Mouse (Mus musculus) thymus, adult 2 months (tissue): ENCODE results near the gene Chrm3.

ENCODE experiments used
- CTCF ChIP-seq: fragments of 200-500 bp; IDR thresholded peaks from 2 replicates; pipeline ENCODE4 v1.5.1; 2012; ENCODE audit warnings: mild to moderate bottlenecking, control low read depth, low read length, moderate library complexity, borderline replicate concordance; ENCODE audit not compliant: control insufficient read depth, poor library complexity, insufficient read depth; ENCODE audit errors: extremely low read depth
- POLR2A ChIP-seq: fragments of 200-500 bp; IDR thresholded peaks from 2 replicates; pipeline ENCODE4 v1.6.1; 2012; ENCODE audit warnings: mild to moderate bottlenecking, low read length, control low read depth, moderate library complexity; ENCODE audit not compliant: control insufficient read depth, poor library complexity, insufficient read depth; ENCODE audit errors: extremely low read depth

- TF ChIP-seq CTCF (no peak), POLR2A (no peak)
Observed at GRCm38 (mm10) chr13:10025134-10025533, 335.5 kb downstream of the Chrm3 start.
